Mouse (Mus musculus): ENCODE measurements around the gene R3hdm4.
A peak's percentile ranks its signal among the peaks of the same experiment; 100 is the strongest.
"Not testable (repeated sequence)": the region's sequence is repeated elsewhere in the genome, so short reads cannot be mapped to it uniquely, and the experiment has no call there.

Gene R3hdm4

GRCm38 (mm10) chr10:79897316-79898245 is 23.4 kb downstream of the R3hdm4 start:
- no peak for DNase-seq (ENCODE audit: low read depth, low spot score)

- no peak for DNase-seq (ENCODE audit: low read depth, low spot score)
Observed at GRCm38 (mm10) chr10:79896814-79897213, 24.2 kb downstream of the R3hdm4 start.

- DNase-seq (ENCODE audit: low read depth, low spot score), result no peak
Observed at GRCm38 (mm10) chr10:79896306-79896705, 24.7 kb downstream of the R3hdm4 start.

GRCm38 (mm10) chr10:79892451-79893118 is 28.4 kb downstream of the R3hdm4 start:
- not testable (repeated sequence) for DNase-seq (ENCODE audit: low read depth, low spot score)

- DNase-seq (ENCODE audit: low read depth, low spot score), result no peak
Observed at GRCm38 (mm10) chr10:79890670-79891069, 30.3 kb downstream of the R3hdm4 start, which contains the start of gene Cfd. Gene Cfd (plus strand): TSS chr10:79890853.

GRCm38 (mm10) chr10:79889386-79889785 is 31.6 kb downstream of the R3hdm4 start:
- DNase-seq (ENCODE audit: low read depth, low spot score), result no peak

- no peak for DNase-seq (ENCODE audit: low read depth, low spot score)
Observed at GRCm38 (mm10) chr10:79886611-79887010, 34.4 kb downstream of the R3hdm4 start.

- DNase-seq (ENCODE audit: low read depth, low spot score), result no peak
Observed at GRCm38 (mm10) chr10:79886054-79886453, 35.0 kb downstream of the R3hdm4 start, which contains the start of gene Elane. Gene Elane (plus strand): TSS chr10:79886247.

GRCm38 (mm10) chr10:79884938-79885337 is 36.1 kb downstream of the R3hdm4 start:
- not testable (repeated sequence) for DNase-seq (ENCODE audit: low read depth, low spot score)

- no peak for DNase-seq (ENCODE audit: low read depth, low spot score)
Observed at GRCm38 (mm10) chr10:79884446-79884845, 36.6 kb downstream of the R3hdm4 start.

GRCm38 (mm10) chr10:79883297-79884084 is 37.5 kb downstream of the R3hdm4 start:
- DNase-seq (ENCODE audit: low read depth, low spot score), result peak; percentile 62

GRCm38 (mm10) chr10:79881981-79882380 is 39.0 kb downstream of the R3hdm4 start:
- DNase-seq (ENCODE audit: low read depth, low spot score), result no peak

- DNase-seq (ENCODE audit: low read depth, low spot score), result no peak
Observed at GRCm38 (mm10) chr10:79880721-79881120, 40.3 kb downstream of the R3hdm4 start.

- DNase-seq (ENCODE audit: low read depth, low spot score), result no peak
Observed at GRCm38 (mm10) chr10:79879527-79879926, 41.5 kb downstream of the R3hdm4 start.

- no peak for DNase-seq (ENCODE audit: low read depth, low spot score)
Observed at GRCm38 (mm10) chr10:79877757-79878156, 43.3 kb downstream of the R3hdm4 start.

GRCm38 (mm10) chr10:79877174-79877573 is 43.8 kb downstream of the R3hdm4 start:
- DNase-seq (ENCODE audit: low read depth, low spot score), result no peak

- DNase-seq (ENCODE audit: low read depth, low spot score), result no peak
Observed at GRCm38 (mm10) chr10:79874290-79874862, 46.6 kb downstream of the R3hdm4 start, which contains the start of the genes Prtn3 and Plppr3. Gene Prtn3 (plus strand): TSS chr10:79874476. Gene Plppr3 (minus strand): TSS chr10:79874634.

- DNase-seq (ENCODE audit: low read depth, low spot score), result no peak
Observed at GRCm38 (mm10) chr10:79873715-79874289, 47.2 kb downstream of the R3hdm4 start.

GRCm38 (mm10) chr10:79873313-79873712 is 47.7 kb downstream of the R3hdm4 start:
- DNase-seq (ENCODE audit: low read depth, low spot score), result no peak

GRCm38 (mm10) chr10:79872862-79873261 is 48.1 kb downstream of the R3hdm4 start:
- no peak for DNase-seq (ENCODE audit: low read depth, low spot score)

- DNase-seq (ENCODE audit: low read depth, low spot score), result no peak
Observed at GRCm38 (mm10) chr10:79871845-79872244, 49.2 kb downstream of the R3hdm4 start.

All from retina, adult 2 months (tissue).